Mouse (Mus musculus): ENCODE measurements around the gene Olfr127. TPM values are rescaled to one million over a fixed set of nuclear protein-coding genes. Genes with fewer than 3 reads are reported as not detected.
"Not testable (repeated sequence)": the region's sequence is repeated elsewhere in the genome, so short reads cannot be mapped to it uniquely, and the experiment has no call there.

Olfr127 gene
- 0.12 TPM in 1 of 2 replicates, not detected in the other for total RNA-seq (2017)

GRCm38 (mm10) chr17:37900137-37900536 lies at the start of gene Olfr127:
Gene Olfr127, plus strand, starts transcription at chr17:37900437.
- no peak for ATAC-seq (ENCODE audit: extremely low read depth, insufficient number of reproducible peaks, low FRiP score, poor library complexity, severe bottlenecking)

- no peak for ATAC-seq (ENCODE audit: extremely low read depth, insufficient number of reproducible peaks, low FRiP score, poor library complexity, severe bottlenecking)
Measured at GRCm38 (mm10) chr17:37863901-37864300, 36.3 kb upstream of the Olfr127 start.

- no peak for ATAC-seq (ENCODE audit: extremely low read depth, insufficient number of reproducible peaks, low FRiP score, poor library complexity, severe bottlenecking)
Measured at GRCm38 (mm10) chr17:37869676-37870205, 30.5 kb upstream of the Olfr127 start.

GRCm38 (mm10) chr17:37873830-37874229 lies 26.4 kb upstream of the Olfr127 start:
- no peak for ATAC-seq (ENCODE audit: extremely low read depth, insufficient number of reproducible peaks, low FRiP score, poor library complexity, severe bottlenecking)

- not testable (repeated sequence) for ATAC-seq (ENCODE audit: extremely low read depth, insufficient number of reproducible peaks, low FRiP score, poor library complexity, severe bottlenecking)
Measured at GRCm38 (mm10) chr17:37906821-37907220, 6.6 kb downstream of the Olfr127 start.

GRCm38 (mm10) chr17:37920248-37920647 lies 20.0 kb downstream of the Olfr127 start, which contains the start of gene Olfr128:
Gene Olfr128, plus strand, starts transcription at chr17:37920548.
- ATAC-seq (ENCODE audit: extremely low read depth, insufficient number of reproducible peaks, low FRiP score, poor library complexity, severe bottlenecking): no peak

- no peak for ATAC-seq (ENCODE audit: extremely low read depth, insufficient number of reproducible peaks, low FRiP score, poor library complexity, severe bottlenecking)
Measured at GRCm38 (mm10) chr17:37952979-37953378, 52.7 kb downstream of the Olfr127 start, which contains the start of gene Olfr761. Gene Olfr761, minus strand, starts transcription at chr17:37953079.

Other genes with a start within 250 kb of the Olfr127 start
- not detected in 2 replicates for gene Olfr117, start 236.7 kb upstream of the Olfr127 start, total RNA-seq (2017)
- not detected in 2 replicates for gene Olfr118, start 233.4 kb upstream of the Olfr127 start, total RNA-seq (2017)
- not detected in 2 replicates for gene Olfr119, start 203.9 kb upstream of the Olfr127 start, total RNA-seq (2017)
- not detected in 2 replicates for gene Olfr120, start 178.6 kb upstream of the Olfr127 start, total RNA-seq (2017)
- 0.35 TPM in 1 of 2 replicates, not detected in the other for gene Olfr121, start 151.6 kb upstream of the Olfr127 start, total RNA-seq (2017)
- gene Olfr122, start 131.8 kb upstream of the Olfr127 start, total RNA-seq (2017): not detected in 2 replicates
- not detected in 2 replicates for gene Olfr123, start 106.9 kb upstream of the Olfr127 start, total RNA-seq (2017)
- gene Olfr124, start 100.5 kb upstream of the Olfr127 start, total RNA-seq (2017): not detected in 2 replicates
- not detected in 2 replicates for gene Olfr125, start 67.5 kb upstream of the Olfr127 start, total RNA-seq (2017)
- not detected in 2 replicates for gene Olfr126, start 53.0 kb upstream of the Olfr127 start, total RNA-seq (2017)
- gene Olfr128, start 20.1 kb downstream of the Olfr127 start, total RNA-seq (2017): not detected in 2 replicates
- not detected in 2 replicates for gene Olfr761, start 52.6 kb downstream of the Olfr127 start, total RNA-seq (2017)
- 0.12 TPM in 1 of 2 replicates, not detected in the other for gene Olfr129, start 159.6 kb downstream of the Olfr127 start, total RNA-seq (2017)
- gene Olfr130, start 163.5 kb downstream of the Olfr127 start, total RNA-seq (2017): not detected in 2 replicates
- not detected in 2 replicates for gene Olfr131, start 188.3 kb downstream of the Olfr127 start, total RNA-seq (2017)
- gene Olfr132, start 234.1 kb downstream of the Olfr127 start, total RNA-seq (2017): not detected in 2 replicates
- not detected in 2 replicates for gene Olfr133, start 244.8 kb downstream of the Olfr127 start, total RNA-seq (2017)